Mouse (Mus musculus) large intestine, adult 2 months (tissue): ENCODE data around the gene Gm1043. TPM values are rescaled to one million over a fixed set of nuclear protein-coding genes. Genes with fewer than 3 reads are reported as not detected.

Source experiments
- DNase-seq: peaks from one replicate; pipeline ENCODE4 v3.0.0-alpha.2; 2012; ENCODE audit warnings: low read depth, low spot score
- WGBS: fragments of 180-500 bp; shearing (Covaris S2); methylation state at CpG from one replicate; pipeline ENCODE4 v1.1.7; 2018; 5-methylcytosine and 5-hydroxymethylcytosine counted together
- polyA plus RNA-seq: library from polyadenylated mRNA; depleted of rRNA; stranded (reverse); fragments of >200 nt; gene quantifications from 2 replicates; pipeline ENCODE4 v1.2.3, GENCODE M21; 2012

Gene Gm1043
- polyA plus RNA-seq, 1 experiment = 0.60 TPM

DNA sequence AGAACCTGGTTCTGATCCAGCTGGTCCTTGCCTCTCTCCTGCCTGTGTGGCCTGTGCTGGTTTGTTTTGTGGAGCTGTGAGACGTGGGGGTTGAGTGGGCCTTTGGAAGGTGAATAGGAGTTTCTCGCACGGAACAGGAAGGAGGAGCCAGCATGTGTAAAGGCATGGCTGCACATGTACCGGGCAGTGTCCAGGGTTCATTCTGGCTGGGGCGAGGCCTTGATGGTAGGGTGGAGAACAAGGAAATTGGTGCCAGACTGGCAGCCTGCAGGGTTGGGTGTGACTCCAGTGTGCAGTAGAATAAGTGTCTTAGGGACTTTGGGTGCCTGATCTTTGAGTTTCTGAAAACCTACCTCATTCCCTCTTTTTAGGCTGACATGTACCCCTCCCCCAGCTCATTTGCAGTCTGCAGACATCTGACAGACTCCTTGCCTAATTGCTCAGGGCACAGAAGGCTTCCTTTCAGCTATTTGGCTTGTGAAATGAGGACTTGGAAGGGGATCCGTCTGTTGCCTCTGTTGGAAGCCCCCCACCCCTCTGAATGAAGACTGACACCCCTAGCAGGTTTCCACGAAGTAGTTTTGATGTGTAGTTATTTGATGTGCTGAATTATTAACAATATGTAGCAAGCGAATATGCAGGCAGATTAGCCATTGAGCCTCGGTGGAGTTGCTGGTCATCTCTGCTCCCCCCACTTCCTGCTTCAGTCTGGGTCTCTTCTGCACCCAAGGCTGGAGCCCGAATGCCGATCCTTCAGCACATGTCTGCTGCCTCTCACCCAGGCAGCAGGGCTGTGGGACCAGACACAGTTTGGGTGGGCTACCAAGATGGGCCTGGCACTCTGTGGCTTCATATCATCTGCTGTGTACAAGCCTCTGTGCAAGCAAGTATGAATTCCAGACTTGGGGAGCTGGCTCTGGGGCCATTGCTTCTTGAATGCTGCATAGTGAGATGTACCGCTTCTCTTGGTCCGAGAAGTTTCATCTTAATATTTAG lies 20.4 kb upstream of the Gm1043 start:
- DNase-seq = no peak
- WGBS = 35% methylated on average over 13 of the region's 13 CpGs

DNA sequence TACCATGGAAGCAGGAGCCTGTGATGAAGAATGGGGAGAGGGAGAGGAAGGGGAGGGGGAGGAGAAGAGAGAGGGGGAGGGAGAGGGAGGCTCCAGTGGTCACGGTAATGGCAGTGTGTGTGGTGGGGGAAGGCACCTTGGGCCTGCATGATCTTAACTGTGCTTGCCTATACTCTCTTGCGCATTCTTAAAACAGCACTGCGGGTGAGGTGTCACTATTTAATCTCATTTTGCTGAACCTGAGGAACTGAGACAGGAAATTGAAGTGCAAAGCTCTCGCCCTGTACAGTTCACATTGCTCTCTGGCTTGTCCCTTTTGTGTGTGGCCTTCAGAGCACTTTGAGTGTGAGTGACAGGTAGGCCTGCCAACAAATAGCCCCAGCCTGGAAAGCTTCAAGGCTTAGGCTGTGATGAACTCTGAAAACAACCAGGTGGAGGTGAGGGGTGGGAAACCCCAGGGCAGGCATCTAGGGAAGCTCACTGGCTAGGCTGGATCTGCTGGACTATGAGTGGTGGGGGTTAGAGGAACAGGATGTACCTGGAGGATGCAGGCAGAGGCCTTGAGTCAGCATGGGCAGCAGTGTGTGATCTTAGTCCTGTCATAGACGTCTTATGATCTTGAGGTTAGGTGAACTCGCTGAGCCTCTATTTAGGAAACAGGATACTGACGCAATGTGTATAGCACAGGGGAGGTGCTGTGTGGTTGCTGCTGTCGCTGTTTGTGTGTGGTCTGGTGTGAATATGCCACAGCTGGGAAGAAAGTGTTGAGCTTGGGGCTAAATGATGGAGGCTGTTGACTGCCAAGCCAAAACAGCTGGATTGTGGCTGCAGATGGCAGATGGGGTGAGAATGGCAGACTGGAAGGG lies 18.2 kb upstream of the Gm1043 start:
- DNase-seq = no peak
- 70% methylated on average over 8 of the region's 8 CpGs for WGBS

DNA sequence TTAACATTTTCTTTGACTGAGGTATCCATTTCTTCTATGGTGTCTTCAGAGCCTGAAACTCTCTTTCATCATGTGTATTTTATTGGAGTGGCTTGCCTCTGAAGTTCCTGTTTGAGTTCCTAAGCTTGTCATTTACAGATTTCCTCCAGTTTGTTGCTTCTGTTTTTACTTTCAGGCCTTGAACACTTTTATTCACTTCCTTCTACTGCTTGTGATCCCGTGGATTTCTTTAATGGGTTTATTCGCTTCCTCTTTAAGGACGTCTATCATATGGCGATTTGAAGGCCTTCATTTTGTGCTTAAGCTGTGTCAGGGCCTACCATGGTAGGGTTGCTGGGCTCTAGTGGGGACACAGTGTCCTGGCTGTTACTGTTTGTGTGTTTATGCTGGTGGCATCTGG lies 11.5 kb upstream of the Gm1043 start:
- 55% methylated on average over 4 of the region's 4 CpGs for WGBS

GRCm38 (mm10) chr5:37076692-37077329 lies 8.4 kb upstream of the Gm1043 start:
- 29% methylated on average over 12 of the region's 12 CpGs for WGBS

More for the DNA sequence above, 11.5 kb upstream of the Gm1043 start:
- DNase-seq = no peak

DNA sequence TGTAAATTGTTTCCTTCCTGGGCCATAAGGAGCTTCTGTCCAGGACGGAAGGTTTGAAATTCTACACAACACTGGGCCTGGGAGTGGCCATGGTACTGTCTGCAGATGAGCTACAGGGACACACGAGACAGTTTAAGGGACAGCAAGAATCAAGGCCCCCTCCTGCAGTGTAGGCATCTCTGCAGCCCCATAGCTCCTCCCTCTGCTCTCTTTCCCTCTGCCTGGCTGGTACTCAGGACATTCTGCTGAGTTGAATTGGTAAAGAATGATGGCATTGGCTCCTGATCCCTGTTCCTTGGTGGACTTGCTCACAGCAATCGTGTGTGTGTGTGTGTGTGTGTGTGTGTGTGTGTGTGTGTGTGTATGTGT lies 7.9 kb upstream of the Gm1043 start:
- WGBS = 25% methylated on average over 3 of the region's 3 CpGs
- no peak for DNase-seq

More at GRCm38 (mm10) chr5:37076692-37077329, 8.4 kb upstream of the Gm1043 start:
- DNase-seq = no peak

DNA sequence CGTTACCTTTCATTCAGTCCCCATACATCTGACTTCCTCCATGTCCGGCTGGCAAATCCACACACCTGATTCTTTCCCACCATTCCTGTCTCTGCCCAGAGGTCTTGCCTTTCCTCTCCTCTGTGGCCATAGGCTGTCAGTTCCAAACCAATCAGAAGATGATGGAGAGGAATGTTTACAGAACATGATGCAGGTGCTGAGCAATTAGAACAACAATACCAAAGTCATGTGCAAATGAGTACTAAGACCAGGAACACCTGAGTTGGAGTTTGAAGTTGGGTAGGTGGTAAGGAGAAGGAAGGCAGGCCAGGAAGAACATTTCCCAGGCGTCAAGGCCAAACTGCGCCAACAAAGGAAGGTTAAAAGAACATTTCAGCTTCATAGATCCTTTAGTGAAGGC lies 5.7 kb upstream of the Gm1043 start:
- DNase-seq = no peak
- 90% methylated on average over 4 of the region's 4 CpGs for WGBS

DNA sequence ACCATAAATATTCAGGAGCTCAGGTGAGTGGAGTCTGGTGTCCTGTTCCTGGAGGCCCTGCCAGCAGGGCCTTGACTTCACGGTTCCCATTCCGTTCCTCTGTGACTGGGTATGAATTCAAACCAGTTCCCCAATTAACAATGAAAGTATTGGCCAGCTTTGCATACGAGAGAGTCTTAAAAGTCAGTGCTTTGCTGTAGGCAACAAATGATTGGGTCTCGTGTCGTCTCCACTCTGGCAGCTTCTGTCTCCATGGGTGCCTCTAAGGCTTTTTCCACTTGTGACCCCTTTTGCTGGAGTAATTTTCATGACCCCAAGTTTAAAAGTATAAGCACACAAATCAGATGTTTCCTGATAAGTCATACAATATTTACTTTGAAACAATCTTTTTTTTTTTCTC lies 4.6 kb upstream of the Gm1043 start:
- 85% methylated on average over 5 of the region's 5 CpGs for WGBS
- DNase-seq = no peak

DNA sequence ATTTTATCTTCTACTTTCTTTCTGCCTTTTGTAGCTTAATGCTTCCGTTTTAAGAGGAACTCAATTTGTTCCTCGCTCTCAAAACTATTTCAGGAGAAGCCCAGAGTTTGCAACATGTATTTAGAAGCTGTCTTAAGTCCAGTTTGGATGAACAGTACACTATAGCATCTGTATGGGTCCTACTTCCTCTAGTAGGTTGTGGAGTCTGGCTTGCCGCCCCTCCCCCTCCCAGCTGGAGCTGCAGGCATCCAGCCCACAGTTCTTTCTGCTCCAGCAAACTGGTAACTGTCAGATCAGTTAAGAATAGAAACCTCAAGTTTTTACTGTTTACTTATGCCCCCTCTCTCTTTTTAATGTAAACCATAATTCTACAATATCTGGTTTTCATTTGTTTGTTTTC lies 2.8 kb upstream of the Gm1043 start:
- no peak for DNase-seq
- WGBS = 52% methylated on average over 3 of the region's 3 CpGs

GRCm38 (mm10) chr5:37083209-37083770 lies 1.9 kb upstream of the Gm1043 start:
- DNase-seq = no peak
- WGBS = 79% methylated on average over 7 of the region's 7 CpGs

DNA sequence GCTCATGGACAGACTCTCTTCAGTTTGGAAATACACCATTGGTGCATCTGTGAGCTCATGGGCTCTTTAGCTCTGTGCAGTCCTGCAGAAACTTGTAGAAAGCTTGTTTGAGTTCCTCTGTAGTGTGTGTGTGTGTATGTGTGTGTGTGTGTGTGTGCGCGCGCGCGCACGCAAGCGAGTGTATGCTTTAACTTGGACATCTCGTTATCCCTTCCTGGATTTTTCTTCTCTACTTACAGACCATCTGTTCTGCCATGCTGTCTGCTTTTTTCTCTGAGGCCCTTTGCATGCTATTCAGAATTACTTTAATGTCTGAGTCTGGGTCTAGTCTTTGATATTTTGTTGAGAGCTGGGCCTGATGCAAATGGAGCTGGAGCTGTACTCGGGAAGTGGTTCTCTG lies 1.3 kb upstream of the Gm1043 start:
- 90% methylated on average over 9 of the region's 9 CpGs for WGBS

GRCm38 (mm10) chr5:37085918-37086317 lies 748 bp downstream of the Gm1043 start:
- no peak for DNase-seq
- 72% methylated on average over 3 of the region's 3 CpGs for WGBS

More for the DNA sequence above, 1.3 kb upstream of the Gm1043 start:
- DNase-seq = no peak

GRCm38 (mm10) chr5:37087786-37088185 lies 2.6 kb downstream of the Gm1043 start:
- 48% methylated on average over 2 of the region's 2 CpGs for WGBS
- no peak for DNase-seq

GRCm38 (mm10) chr5:37088342-37089108 lies 3.4 kb downstream of the Gm1043 start:
- peak; percentile 45 for DNase-seq
- WGBS = 14% methylated on average over 1 of the region's 1 CpGs

- DNase-seq = no peak
- 74% methylated on average over 47 of the region's 47 CpGs for WGBS
These were observed 6.0 kb downstream of the Gm1043 start for GRCm38 (mm10) chr5:37091171-37091628.

GRCm38 (mm10) chr5:37094941-37095340 lies 9.8 kb downstream of the Gm1043 start:
- 81% methylated on average over 5 of the region's 5 CpGs for WGBS
- no peak for DNase-seq

DNA sequence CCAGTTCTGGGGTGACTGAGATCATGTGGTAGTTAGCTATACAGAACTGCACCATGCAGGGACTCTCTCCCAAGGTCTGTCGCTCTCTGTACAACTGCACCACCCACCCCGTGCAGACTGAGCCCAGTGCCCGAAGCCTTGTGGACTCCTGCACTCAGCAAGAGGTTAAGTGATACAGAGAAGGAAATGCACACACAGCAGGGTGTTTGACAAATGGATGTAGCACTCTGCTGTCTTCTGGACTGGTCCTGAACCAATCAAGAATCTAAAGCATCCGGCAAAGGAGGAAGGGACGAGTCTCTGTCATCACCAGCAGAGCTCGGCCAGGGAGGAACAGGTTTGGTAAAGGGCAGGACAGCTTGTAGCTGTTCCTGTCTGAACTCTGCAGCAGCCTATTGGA lies 12.4 kb downstream of the Gm1043 start:
- 77% methylated on average over 6 of the region's 6 CpGs for WGBS
- DNase-seq = no peak

DNA sequence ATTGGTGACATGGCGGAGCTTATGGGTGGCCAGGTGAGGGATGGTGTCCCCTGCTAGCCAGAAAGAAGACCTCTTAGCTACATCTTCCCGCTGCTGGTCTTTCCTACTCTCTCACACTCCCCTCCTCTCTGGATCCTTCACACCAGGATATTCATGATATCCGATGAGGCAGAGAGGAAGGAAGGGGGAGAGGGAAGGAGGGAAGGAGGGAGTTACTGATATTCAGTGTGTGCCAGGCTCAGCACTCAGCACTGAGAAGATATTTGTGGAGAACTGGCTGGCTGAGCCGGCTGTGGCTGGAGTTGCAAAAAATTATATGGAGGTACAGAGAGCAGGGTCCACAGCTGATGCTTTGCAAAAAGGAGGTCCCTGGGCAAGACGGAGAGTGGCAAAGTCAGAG lies 15.6 kb downstream of the Gm1043 start:
- DNase-seq = no peak
- 76% methylated on average over 5 of the region's 5 CpGs for WGBS

DNA sequence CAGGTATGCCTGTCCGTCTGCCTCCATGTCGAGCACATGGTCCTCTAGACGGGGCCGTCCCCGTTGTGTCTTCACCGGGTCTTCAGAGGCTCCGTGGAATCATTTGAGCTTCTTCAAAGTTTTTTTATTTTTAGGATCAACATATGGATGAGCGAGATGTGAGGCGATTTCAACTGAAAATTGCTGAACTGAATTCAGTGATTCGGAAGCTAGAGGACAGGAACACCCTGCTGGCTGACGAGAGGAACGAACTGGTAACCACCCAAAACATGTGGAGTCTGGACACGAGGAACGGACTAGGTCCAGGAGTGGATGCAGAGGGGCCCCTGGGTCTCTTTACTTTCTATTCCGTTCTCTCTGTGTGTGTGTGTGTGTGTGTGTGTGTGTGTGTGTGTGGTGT lies 16.5 kb downstream of the Gm1043 start:
- DNase-seq = no peak
- 75% methylated on average over 15 of the region's 15 CpGs for WGBS

DNA sequence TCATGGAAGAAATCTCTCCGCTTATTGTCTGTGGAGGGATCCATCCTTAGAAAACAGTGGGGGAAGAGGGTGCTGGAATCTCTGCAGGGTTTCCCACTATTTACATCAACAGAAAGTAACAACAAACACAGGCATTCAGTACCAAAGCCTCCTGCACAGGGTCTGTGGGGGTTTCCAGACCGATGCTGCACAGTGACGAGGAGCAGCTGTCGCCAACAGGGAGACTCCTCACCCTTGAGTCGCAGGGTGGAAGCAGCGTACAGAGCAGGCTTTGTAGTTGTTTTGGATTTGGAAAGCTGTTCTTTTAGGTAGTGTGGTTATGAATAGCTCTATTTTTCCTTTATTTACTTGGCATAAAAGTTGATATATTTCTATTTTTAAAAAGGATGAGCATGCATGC lies 16.9 kb downstream of the Gm1043 start:
- 65% methylated on average over 6 of the region's 6 CpGs for WGBS
- no peak for DNase-seq
